Mouse (Mus musculus): ENCODE results near the gene Glmp. TPM values are rescaled to one million over a fixed set of nuclear protein-coding genes. Genes with fewer than 3 reads are reported as not detected.
"Not testable (repeated sequence)": the region's sequence is repeated elsewhere in the genome, so short reads cannot be mapped to it uniquely, and the experiment has no call there.

The Glmp gene
- total RNA-seq, 2 experiments from 2014 or later: 23.9 to 86.5 TPM

GRCm38 (mm10) chr3:88335436-88336053, 10.7 kb downstream of the Glmp start:
- peak; percentile 29 for ATAC-seq (replicated peaks; ENCODE audit: poor library complexity)

- peak; percentile 79 for ATAC-seq (replicated peaks; ENCODE audit: poor library complexity)
Measured at GRCm38 (mm10) chr3:88336058-88337013, 11.5 kb downstream of the Glmp start, which contains the start of the genes Tmem79 and Smg5. Gene Tmem79, minus strand, starts transcription at chr3:88336148. Gene Smg5, plus strand, starts transcription at chr3:88336260.

DNA sequence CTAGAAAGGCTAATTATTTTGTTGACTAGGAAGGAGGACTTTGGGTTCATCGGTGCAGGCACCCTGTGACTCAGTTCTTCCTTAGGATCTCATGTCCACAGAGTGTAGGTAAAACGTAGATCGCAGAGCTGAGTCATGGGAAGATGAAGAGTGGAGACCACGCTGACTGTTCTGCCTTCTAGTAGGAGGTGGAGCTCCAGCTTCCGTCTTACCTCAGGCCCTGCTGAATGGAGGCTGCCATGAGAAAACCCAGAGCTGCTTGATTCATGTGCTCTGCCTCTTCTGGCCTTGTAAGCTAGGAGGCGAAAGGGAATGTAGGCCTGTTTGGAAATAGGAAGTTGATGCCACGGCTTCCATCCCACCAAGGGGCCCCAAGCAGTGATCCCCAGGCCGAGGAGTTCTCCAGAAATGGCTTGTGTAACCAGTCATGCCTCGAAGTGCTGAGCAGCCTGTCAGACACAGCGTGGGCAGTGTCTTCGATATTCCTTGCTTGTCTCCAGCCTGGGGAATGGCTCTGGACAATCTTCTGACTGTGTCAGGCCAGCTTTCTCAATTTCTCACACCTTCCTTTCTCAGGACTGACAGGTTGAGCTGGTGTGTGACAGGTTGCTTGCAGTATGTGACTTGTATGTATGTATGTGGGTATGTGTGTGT, 12.7 kb downstream of the Glmp start:
- peak; percentile 27 for ATAC-seq (replicated peaks; ENCODE audit: poor library complexity)

DNA sequence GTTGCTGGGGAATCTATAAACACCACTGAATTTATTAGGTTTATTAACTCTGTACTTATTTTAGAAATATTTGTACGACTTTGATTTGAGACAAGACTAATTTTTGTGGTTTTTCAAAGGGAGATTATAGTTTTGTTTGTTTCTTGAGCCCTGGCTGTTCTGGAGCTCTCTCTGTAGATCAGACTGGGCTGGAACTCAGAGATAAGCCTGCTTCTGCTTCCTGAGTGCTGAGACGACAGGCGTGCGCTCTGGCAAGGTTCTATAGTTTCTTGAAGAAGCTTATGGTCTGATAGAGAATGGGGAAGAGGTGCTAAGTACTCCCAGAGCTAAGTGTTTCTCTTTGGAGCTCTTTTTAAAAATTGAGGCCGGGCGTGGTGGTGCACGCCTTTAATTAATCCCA, 13.5 kb downstream of the Glmp start:
- peak; percentile 61 for ATAC-seq (replicated peaks; ENCODE audit: poor library complexity)

GRCm38 (mm10) chr3:88339006-88339405, 14.2 kb downstream of the Glmp start:
- ATAC-seq (replicated peaks; ENCODE audit: poor library complexity): no peak

GRCm38 (mm10) chr3:88350732-88351131, 25.9 kb downstream of the Glmp start:
- ATAC-seq (replicated peaks; ENCODE audit: poor library complexity): no peak

GRCm38 (mm10) chr3:88352907-88353306, 28.1 kb downstream of the Glmp start:
- ATAC-seq (replicated peaks; ENCODE audit: poor library complexity): no peak

- ATAC-seq (replicated peaks; ENCODE audit: poor library complexity): no peak
Measured at GRCm38 (mm10) chr3:88354396-88355165, 29.8 kb downstream of the Glmp start.

GRCm38 (mm10) chr3:88359584-88359983, 34.8 kb downstream of the Glmp start:
- no peak for ATAC-seq (replicated peaks; ENCODE audit: poor library complexity)

- no peak for ATAC-seq (replicated peaks; ENCODE audit: poor library complexity)
Measured at GRCm38 (mm10) chr3:88359989-88360388, 35.2 kb downstream of the Glmp start.

GRCm38 (mm10) chr3:88361096-88361495, 36.3 kb downstream of the Glmp start:
- no peak for ATAC-seq (replicated peaks; ENCODE audit: poor library complexity)

GRCm38 (mm10) chr3:88361612-88362313, 36.9 kb downstream of the Glmp start:
- ATAC-seq (replicated peaks; ENCODE audit: poor library complexity): no peak

GRCm38 (mm10) chr3:88363700-88364099, 38.9 kb downstream of the Glmp start:
- peak; percentile 71 for ATAC-seq (replicated peaks; ENCODE audit: poor library complexity)

- no peak for ATAC-seq (replicated peaks; ENCODE audit: poor library complexity)
Measured at GRCm38 (mm10) chr3:88364337-88364736, 39.5 kb downstream of the Glmp start, which contains the start of gene Paqr6. Gene Paqr6, plus strand, starts transcription at chr3:88364584.

- ATAC-seq (replicated peaks; ENCODE audit: poor library complexity): no peak
Measured at GRCm38 (mm10) chr3:88365705-88366361, 41.0 kb downstream of the Glmp start.

DNA sequence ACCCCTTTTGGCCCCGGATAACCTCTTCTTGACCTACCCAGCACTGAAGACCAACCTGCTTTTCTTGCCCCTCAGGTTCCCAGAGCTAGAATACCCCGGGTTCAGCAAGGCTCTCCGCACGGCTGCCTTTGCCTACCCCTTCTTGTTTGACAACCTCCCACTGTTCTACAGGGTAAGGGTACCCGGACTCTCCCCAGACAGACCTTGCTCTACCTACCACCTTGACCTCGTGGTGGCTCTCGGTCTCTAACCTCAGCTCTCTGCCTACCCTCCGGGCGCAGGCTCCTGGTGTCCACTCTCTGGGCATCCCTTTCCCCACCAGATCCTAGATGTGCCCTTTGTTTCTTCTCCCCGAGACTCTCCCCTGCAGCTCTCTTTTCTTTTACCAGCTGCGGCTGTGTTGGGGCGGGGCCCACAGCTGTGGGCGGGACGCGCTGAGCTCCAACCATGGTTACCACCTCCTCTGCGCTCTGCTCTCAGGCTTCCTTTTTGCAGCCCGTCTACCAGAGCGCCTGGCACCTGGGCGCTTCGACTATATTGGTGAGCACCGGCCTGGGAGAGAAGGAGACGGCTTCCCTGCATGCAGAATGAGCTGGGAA, 42.1 kb downstream of the Glmp start:
- ATAC-seq (replicated peaks; ENCODE audit: poor library complexity): peak; percentile 78

GRCm38 (mm10) chr3:88367517-88367916, 42.7 kb downstream of the Glmp start:
- not testable (repeated sequence) for ATAC-seq (replicated peaks; ENCODE audit: poor library complexity)

DNA sequence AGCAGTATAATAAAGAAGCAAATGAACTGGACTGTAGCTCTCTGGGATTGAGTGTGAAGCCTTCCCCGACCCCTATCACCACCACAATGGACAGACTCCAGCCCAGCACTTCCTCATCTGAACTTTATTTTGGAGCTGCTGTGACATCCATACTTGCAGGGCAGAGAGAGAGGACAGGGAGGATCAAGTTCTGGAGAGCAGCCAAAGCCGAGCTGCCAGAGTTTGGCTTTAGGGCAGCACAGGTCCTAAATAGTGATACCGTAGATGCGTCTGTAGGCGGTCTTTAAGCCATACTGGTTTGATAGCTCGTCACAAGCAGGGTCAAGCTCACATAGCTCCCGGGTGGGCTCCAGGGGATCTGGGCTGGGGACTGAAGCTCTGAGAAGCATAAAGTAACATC, 43.7 kb downstream of the Glmp start:
- not testable (repeated sequence) for ATAC-seq (replicated peaks; ENCODE audit: poor library complexity)

DNA sequence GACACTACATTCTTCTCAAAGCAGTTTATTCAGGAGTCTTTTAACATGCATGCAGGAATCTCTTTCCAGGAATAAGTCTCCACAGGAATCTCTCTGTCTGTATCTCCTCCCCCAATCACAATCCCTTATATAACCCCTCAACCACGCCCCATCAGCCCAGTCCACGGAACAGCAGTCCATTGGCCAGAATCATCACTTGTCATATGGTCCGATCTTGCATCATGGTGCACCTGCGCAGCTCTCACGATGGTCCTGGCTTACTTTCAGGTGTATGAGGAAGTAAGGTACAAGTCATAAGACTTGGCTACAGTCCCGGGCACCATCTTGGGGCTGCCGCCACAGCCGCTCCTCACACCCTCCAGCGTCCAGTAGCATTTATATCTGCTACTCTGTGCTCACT, 47.8 kb downstream of the Glmp start, which contains the start of gene Bglap3:
Gene Bglap3, minus strand, starts transcription at position 101 of the 400 bp plus-strand sequence.
- ATAC-seq (replicated peaks; ENCODE audit: poor library complexity): not testable (repeated sequence)
